Mouse (Mus musculus): ENCODE results near the gene Usp17lb. TPM values are rescaled to one million over a fixed set of nuclear protein-coding genes. Genes with fewer than 3 reads are reported as not detected.
"Not testable (repeated sequence)": the region's sequence is repeated elsewhere in the genome, so short reads cannot be mapped to it uniquely, and the experiment has no call there.

Usp17lb gene
- not detected for total RNA-seq (2021)
- long read RNA-seq, experiment 1, result 0 reads
- long read RNA-seq, experiment 2, result 0 reads

- no peak for DNase-seq
- intact Hi-C loops (cut with DNase I), result no loop called here
Measured at GRCm38 (mm10) chr7:104842503-104842902, at the start of gene Usp17lb. Gene Usp17lb, minus strand, starts transcription at chr7:104842603.

DNA sequence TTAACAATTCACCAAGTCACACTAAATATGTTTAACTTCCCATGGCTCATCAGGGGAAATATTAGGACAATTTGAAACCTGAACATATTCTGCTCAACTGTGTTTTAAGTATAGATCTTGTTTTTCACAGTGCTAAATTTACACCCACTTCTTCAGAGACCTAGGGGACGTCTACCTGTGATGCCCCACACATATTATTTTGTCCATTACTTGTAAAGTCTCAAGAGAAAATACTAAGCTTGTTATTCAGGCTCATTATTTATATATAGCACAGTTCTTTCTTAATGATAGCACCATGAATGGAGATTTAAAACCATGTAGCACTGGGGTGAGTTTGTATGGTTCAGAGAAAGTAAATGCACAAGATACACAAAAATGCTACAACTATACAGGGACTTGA, 35.3 kb upstream of the Usp17lb start, which contains the start of gene Olfr665:
Gene Olfr665, plus strand, starts transcription at position 301 of the 400 bp plus-strand sequence.
- intact Hi-C loops (cut with DNase I), result no loop called here
- DNase-seq, result no peak

DNA sequence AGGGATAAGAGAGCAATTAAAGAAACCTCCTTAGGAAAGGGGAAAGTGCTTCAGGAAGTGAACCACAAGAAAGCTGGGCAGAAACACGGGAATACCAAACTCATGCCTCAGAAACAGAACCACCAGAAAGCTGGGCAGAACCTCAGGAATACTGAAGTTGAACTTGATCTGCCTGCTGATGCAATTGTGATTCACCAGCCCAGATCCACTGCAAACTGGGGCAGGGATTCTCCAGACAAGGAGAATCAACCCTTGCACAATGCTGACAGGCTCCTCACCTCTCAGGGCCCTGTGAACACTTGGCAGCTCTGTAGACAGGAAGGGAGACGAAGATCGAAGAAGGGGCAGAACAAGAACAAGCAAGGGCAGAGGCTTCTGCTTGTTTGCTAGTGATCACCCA, 19.0 kb upstream of the Usp17lb start:
- no peak for DNase-seq
- intact Hi-C loops (cut with DNase I), result no loop called here

DNA sequence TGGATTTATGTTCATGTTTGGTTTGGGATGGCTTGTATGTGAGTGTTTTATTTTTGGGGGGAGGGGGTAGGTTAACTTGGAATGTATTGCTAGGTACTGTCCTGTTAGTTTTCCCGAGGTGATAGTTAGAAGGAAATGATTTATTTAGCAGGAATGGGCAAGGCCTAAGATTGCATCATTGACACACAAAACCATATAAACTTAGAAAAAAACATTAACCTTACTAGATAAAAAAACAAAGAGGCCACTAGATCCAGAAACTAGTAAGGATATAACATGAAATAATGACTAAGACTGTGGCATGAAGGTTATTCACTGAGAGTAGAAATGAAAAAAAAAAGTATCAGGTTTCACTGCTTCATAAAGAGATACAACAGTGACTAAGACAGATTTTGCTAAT, 15.3 kb upstream of the Usp17lb start:
- intact Hi-C loops (cut with DNase I), result no loop called here
- no peak for DNase-seq

GRCm38 (mm10) chr7:104856709-104857108, 14.3 kb upstream of the Usp17lb start, which contains the start of gene Usp17la:
Gene Usp17la, plus strand, starts transcription at chr7:104857009.
- intact Hi-C loops (cut with DNase I); DNase-seq: not testable (repeated sequence)

DNA sequence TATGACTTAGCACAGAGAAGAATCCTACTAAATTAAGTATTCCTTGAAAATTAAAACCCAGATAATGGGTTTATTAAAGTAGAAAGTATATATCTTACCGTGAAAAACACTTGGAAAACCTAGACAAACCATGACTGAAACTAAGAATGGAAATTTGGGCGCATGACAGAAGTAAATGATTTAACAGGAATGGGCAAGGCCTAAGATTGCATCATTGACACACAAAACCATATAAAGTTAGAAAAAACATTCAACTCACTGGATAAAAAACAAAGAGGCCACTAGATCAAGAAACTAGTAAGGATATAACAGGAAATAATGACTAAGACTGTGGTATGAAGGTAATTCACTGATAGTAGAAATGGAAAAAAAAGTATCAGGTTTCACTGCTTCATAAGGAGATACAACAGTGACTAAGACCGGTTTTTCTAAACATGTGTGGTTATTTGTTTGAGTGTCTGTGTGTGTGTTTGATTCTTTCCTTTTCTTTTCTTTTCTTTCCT, 12.9 kb upstream of the Usp17lb start:
- DNase-seq, result no peak
- intact Hi-C loops (cut with DNase I), result no loop called here

- DNase-seq; intact Hi-C loops (cut with DNase I): not testable (repeated sequence)
Measured at GRCm38 (mm10) chr7:104851546-104851945, 9.1 kb upstream of the Usp17lb start.

DNA sequence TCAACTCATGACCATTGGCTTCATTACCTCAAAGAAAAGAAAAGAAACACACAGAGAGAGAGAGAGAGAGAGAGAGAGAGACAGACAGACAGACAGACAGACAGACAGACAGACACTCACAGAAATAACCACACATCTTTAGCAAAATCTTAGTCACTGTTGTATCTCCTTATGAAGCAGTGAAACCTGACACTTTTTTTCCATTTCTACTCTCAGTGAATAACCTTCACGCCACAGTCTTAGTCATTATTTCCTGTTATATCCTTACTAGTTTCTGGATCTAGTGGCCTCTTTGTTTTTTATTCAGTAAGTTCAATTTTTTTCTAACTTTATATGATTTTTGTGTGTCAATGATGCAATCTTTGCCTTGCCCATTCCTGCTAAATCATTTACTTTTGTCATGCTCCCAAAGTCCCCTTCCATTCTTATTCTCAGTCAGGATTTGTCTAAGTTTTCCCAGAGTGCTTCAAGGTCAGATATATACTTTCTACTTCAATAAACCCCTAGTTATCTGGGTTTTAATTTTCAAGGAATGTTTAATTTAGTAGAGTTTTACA, 1.4 kb upstream of the Usp17lb start:
- intact Hi-C loops (cut with DNase I), result no loop called here
- DNase-seq, result no peak

GRCm38 (mm10) chr7:104810335-104810734, 32.1 kb downstream of the Usp17lb start:
- DNase-seq; intact Hi-C loops (cut with DNase I): not testable (repeated sequence)

GRCm38 (mm10) chr7:104790796-104791195, 51.6 kb downstream of the Usp17lb start:
- intact Hi-C loops (cut with DNase I), result no loop called here
- DNase-seq, result no peak

Other genes starting within 250 kb of the Usp17lb start
- gene Olfr655, start 240.8 kb downstream of the Usp17lb start, total RNA-seq (2021), result not detected
- gene Olfr656, start 228.6 kb downstream of the Usp17lb start, total RNA-seq (2021), result not detected
- gene Olfr657, start 217.8 kb downstream of the Usp17lb start, total RNA-seq (2021), result not detected
- gene Olfr658, start 195.3 kb downstream of the Usp17lb start, total RNA-seq (2021), result not detected
- not detected for gene Olfr659, start 175.8 kb downstream of the Usp17lb start, total RNA-seq (2021)
- gene Olfr661, start 156.1 kb downstream of the Usp17lb start, total RNA-seq (2021), result not detected
- gene Usp17le, start 65.1 kb downstream of the Usp17lb start, total RNA-seq (2021), result not detected
- not detected for gene Usp17la, start 14.4 kb upstream of the Usp17lb start, total RNA-seq (2021)
- gene Olfr665, start 35.4 kb upstream of the Usp17lb start, total RNA-seq (2021), result not detected
- gene Olfr666, start 53.3 kb upstream of the Usp17lb start, total RNA-seq (2021), result not detected
- gene Olfr667, start 78.9 kb upstream of the Usp17lb start, total RNA-seq (2021), result not detected
- not detected for gene Olfr668, start 85.5 kb upstream of the Usp17lb start, total RNA-seq (2021)
- not detected for gene Olfr669, start 91.6 kb upstream of the Usp17lb start, total RNA-seq (2021)
- gene Olfr670, start 120.0 kb upstream of the Usp17lb start, total RNA-seq (2021), result not detected
- not detected for gene Olfr671, start 136.5 kb upstream of the Usp17lb start, total RNA-seq (2021)
- gene Olfr672, start 159.4 kb upstream of the Usp17lb start, total RNA-seq (2021), result not detected
- not detected for gene Olfr675, start 185.9 kb upstream of the Usp17lb start, total RNA-seq (2021)
- not detected for gene Olfr676, start 190.1 kb upstream of the Usp17lb start, total RNA-seq (2021)
- gene Olfr677, start 208.8 kb upstream of the Usp17lb start, total RNA-seq (2021), result not detected
- not detected for gene Olfr678, start 221.9 kb upstream of the Usp17lb start, total RNA-seq (2021)
- not detected for gene Olfr679, start 238.6 kb upstream of the Usp17lb start, total RNA-seq (2021)

All from gastrocnemius, postnatal 36 days (tissue).